26 mouse cellular contexts compared by ENCODE assay signal in genomic region chr7:52015628-52016027, GRCm38 (mm10). TPM values are rescaled to one million over a fixed set of nuclear protein-coding genes. Genes with fewer than 3 reads are reported as not detected.
"Had no signal": no experiment of that assay in that cellular context is flagged by ENCODE, and none has a peak within 500 bp of the region (broad histone marks: within the 10 kb centered on the region; RNA-seq: fewer than 3 reads in every experiment).

Gene 1700015G11Rik, minus strand, starts transcription at chr7:52015728.

- H3K4me1 ChIP-seq: neural tube, embryonic 12.5 days; neural tube, embryonic 13.5 days; neural tube, embryonic 15.5 days; stomach, embryonic 15.5 days had no signal

- H3K4me3 ChIP-seq: neural tube, embryonic 12.5 days; neural tube, embryonic 13.5 days; neural tube, embryonic 15.5 days; stomach, embryonic 15.5 days had no signal

- H3K27me3 ChIP-seq: neural tube, embryonic 12.5 days; neural tube, embryonic 13.5 days; neural tube, embryonic 15.5 days; stomach, embryonic 15.5 days had no signal

- H3K27ac ChIP-seq: neural tube, embryonic 12.5 days; neural tube, embryonic 13.5 days; neural tube, embryonic 15.5 days; stomach, embryonic 15.5 days; stomach, postnatal 0 days had no signal

- DNase-seq: retina, postnatal 1 day; right cerebral cortex, adult 18-20 months; right cerebral cortex, postnatal 14 days; right cerebral cortex, postnatal 25 days; right cerebral cortex, postnatal 4 days; spleen, adult 18-20 months; thymus, adult 18-20 months; thymus, adult 2 months; thymus, postnatal 14 days; thymus, postnatal 25 days; thymus, postnatal 36 days; thymus, postnatal 4 days had no signal

- H3K36me3 ChIP-seq: neural tube, embryonic 12.5 days; neural tube, embryonic 13.5 days; neural tube, embryonic 15.5 days; stomach, embryonic 15.5 days had no signal

RNA-seq across cellular contexts. Expression of gene 1700015G11Rik, which starts in this region (rescaled TPM):
- total RNA-seq: neutrophil, adult 5-6 weeks had no signal
- polyA plus RNA-seq: neural tube, embryonic 11.5 days; neural tube, embryonic 12.5 days; neural tube, embryonic 13.5 days; neural tube, embryonic 14.5 days; neural tube, embryonic 15.5 days; small intestine, adult 2 months; spleen, adult 2 months; stomach, embryonic 14.5 days; stomach, embryonic 15.5 days; stomach, embryonic 16.5 days; stomach, postnatal 0 days; thymus, adult 2 months; thymus, postnatal 0 days; urinary bladder, adult 2 months had no signal
